9 mouse cellular contexts compared by ENCODE assay signal in genomic region chr14:122478574-122479011, GRCm38 (mm10). TPM values are rescaled to one million over a fixed set of nuclear protein-coding genes. Genes with fewer than 3 reads are reported as not detected.
A peak's percentile ranks its signal among the peaks of the same experiment; 100 is the strongest.
DNase-seq lines count a peak whose midpoint lies in the region; ATAC-seq and TF ChIP-seq lines count a peak whose summit lies in the region.
"Had no signal": no experiment of that assay in that cellular context is flagged by ENCODE, and none has a peak within 500 bp of the region (broad histone marks: within the 10 kb centered on the region; RNA-seq: fewer than 3 reads in every experiment).

No protein-coding gene starts in this region.

- no peak overlapping the region for H3K4me2 ChIP-seq in intestine, postnatal 0 days (replicated peaks; ENCODE audit: low read depth)
- H3K4me2 ChIP-seq in intestine, embryonic 16.5 days (ENCODE audit: low read depth, low read length), result no peak overlapping the region
- H3K4me2 ChIP-seq in hindbrain, embryonic 14.5 days (replicated peaks), result peak overlapping the region; percentile 55
- peak overlapping the region; percentile 73 for H3K4me2 ChIP-seq in neural tube, embryonic 12.5 days (replicated peaks)

- DNase-seq in embryo, embryonic 10 days (ENCODE audit: low spot score), result peak; percentile 62
- DNase-seq in hindbrain, embryonic 14.5 days (ENCODE audit: low spot score), result no peak
- DNase-seq in urinary bladder, adult 18-20 months (ENCODE audit: low spot score in 2 of 2), result no peak
- DNase-seq in left cerebral cortex, adult 9 months (ENCODE audit: low spot score in 2 of 2), result no peak
- no peak for DNase-seq in layer of hippocampus, adult 9-11 months
- DNase-seq: thymus, postnatal 25 days had no signal

- H3K36me3 ChIP-seq in intestine, postnatal 0 days (ENCODE audit: control insufficient read depth, insufficient read depth), result no peaks in the 10 kb centered on the region
- H3K36me3 ChIP-seq in intestine, embryonic 16.5 days (ENCODE audit: control insufficient read depth, insufficient read depth, low read length), result no peaks in the 10 kb centered on the region
- no peaks in the 10 kb centered on the region; the same call in 1 of the 2 replicates for H3K36me3 ChIP-seq in hindbrain, embryonic 14.5 days (replicated peaks; ENCODE audit: control insufficient read depth, insufficient read depth)
- no peaks in the 10 kb centered on the region for H3K36me3 ChIP-seq in neural tube, embryonic 12.5 days

- no peak for TF ChIP-seq CTCF in intestine, postnatal 0 days (IDR thresholded peaks at IDR 0.05; ENCODE audit: low read depth)

- H3K9ac ChIP-seq in intestine, postnatal 0 days (ENCODE audit: low read depth, low read length), result no peak overlapping the region
- H3K9ac ChIP-seq in intestine, embryonic 16.5 days (ENCODE audit: low read depth, low read length), result no peak overlapping the region
- H3K9ac ChIP-seq in hindbrain, embryonic 14.5 days, result peak overlapping the region; percentile 85
- H3K9ac ChIP-seq in neural tube, embryonic 12.5 days, result peak overlapping the region; percentile 92

- no peak overlapping the region for H3K27ac ChIP-seq in intestine, postnatal 0 days (ENCODE audit: low read depth, low read length)
- no peak overlapping the region for H3K27ac ChIP-seq in intestine, embryonic 16.5 days (ENCODE audit: low read length)
- H3K27ac ChIP-seq in hindbrain, embryonic 14.5 days, result peak overlapping the region; percentile 96
- peak overlapping the region; percentile 50; the same call in 1 of the 2 replicates for H3K27ac ChIP-seq in neural tube, embryonic 12.5 days

- no peaks in the 10 kb centered on the region for H3K9me3 ChIP-seq in intestine, postnatal 0 days (ENCODE audit: control insufficient read depth)
- H3K9me3 ChIP-seq in intestine, embryonic 16.5 days (ENCODE audit: control insufficient read depth, low read length), result no peaks in the 10 kb centered on the region
- H3K9me3 ChIP-seq in hindbrain, embryonic 14.5 days (ENCODE audit: control insufficient read depth, low read length), result no peaks in the 10 kb centered on the region
- H3K9me3 ChIP-seq in neural tube, embryonic 12.5 days, result no peaks in the 10 kb centered on the region

- no peak for ATAC-seq in intestine, postnatal 0 days
- ATAC-seq in intestine, embryonic 16.5 days, result no peak
- no peak for ATAC-seq in hindbrain, embryonic 14.5 days (ENCODE audit: low FRiP score)
- no peak for ATAC-seq in neural tube, embryonic 12.5 days (ENCODE audit: low FRiP score, low read depth)

- peaks cover 98% of the 10 kb centered on the region for H3K27me3 ChIP-seq in intestine, postnatal 0 days (replicated peaks; ENCODE audit: control insufficient read depth, insufficient read depth, low read length)
- H3K27me3 ChIP-seq in intestine, embryonic 16.5 days (replicated peaks; ENCODE audit: control insufficient read depth, insufficient read depth, low read length), result peaks cover 85% of the 10 kb centered on the region
- peaks cover 56% of the 10 kb centered on the region for H3K27me3 ChIP-seq in hindbrain, embryonic 14.5 days (ENCODE audit: control insufficient read depth, insufficient read depth, low read length)
- H3K27me3 ChIP-seq in neural tube, embryonic 12.5 days (replicated peaks), result peaks cover 56% of the 10 kb centered on the region

- peak overlapping the region; percentile 16 for H3K4me3 ChIP-seq in intestine, postnatal 0 days (ENCODE audit: low read depth, low read length)
- no peak overlapping the region for H3K4me3 ChIP-seq in intestine, embryonic 16.5 days (ENCODE audit: low read length)
- peak overlapping the region; percentile 51 for H3K4me3 ChIP-seq in hindbrain, embryonic 14.5 days (replicated peaks; ENCODE audit: low read length)
- H3K4me3 ChIP-seq in neural tube, embryonic 12.5 days, result peak overlapping the region; percentile 69

- no peaks in the 10 kb centered on the region for H3K4me1 ChIP-seq in intestine, postnatal 0 days (replicated peaks; ENCODE audit: control insufficient read depth, insufficient read depth, low read length)
- H3K4me1 ChIP-seq in intestine, embryonic 16.5 days (ENCODE audit: control insufficient read depth, insufficient read depth, low read length), result peaks cover 18% of the 10 kb centered on the region
- peaks cover 6% of the 10 kb centered on the region; the same call in 1 of the 2 replicates for H3K4me1 ChIP-seq in hindbrain, embryonic 14.5 days (replicated peaks; ENCODE audit: control insufficient read depth, insufficient read depth, low read length)
- H3K4me1 ChIP-seq in neural tube, embryonic 12.5 days, result peaks cover 35% of the 10 kb centered on the region

- WGBS in intestine, postnatal 0 days, result 0% methylated on average over 22 of the region's 22 CpGs
- WGBS in intestine, embryonic 16.5 days, result under 1% methylated on average over 22 of the region's 22 CpGs
- under 1% methylated on average over 22 of the region's 22 CpGs for WGBS in hindbrain, embryonic 14.5 days
- WGBS in neural tube, embryonic 12.5 days, result under 1% methylated on average over 22 of the region's 22 CpGs

RNA-seq across cellular contexts. Expression of gene Zic2, which starts 3.4 kb away (rescaled TPM):
- not detected in 2 replicates for polyA plus RNA-seq in intestine, postnatal 0 days (2015; fragmentation: Nextera tagmentation; extraction: Ambion mirVana)
- polyA plus RNA-seq in intestine, embryonic 16.5 days (2015; fragmentation: Nextera tagmentation; extraction: Ambion mirVana), result not detected in 2 replicates
- 10.6 and 11.4 TPM in 2 replicates for polyA plus RNA-seq in hindbrain, embryonic 14.5 days (2014; fragmentation: Nextera tagmentation; extraction: Ambion mirVana)
- polyA plus RNA-seq in neural tube, embryonic 12.5 days (2016; fragmentation: Nextera tagmentation; extraction: Ambion mirVana), result 11.6 and 13.4 TPM in 2 replicates

RNA-seq across cellular contexts. Expression of gene Gm10837, which starts 11.8 kb away (rescaled TPM):
- not detected in 2 replicates for polyA plus RNA-seq in intestine, postnatal 0 days (2015; fragmentation: Nextera tagmentation; extraction: Ambion mirVana)
- not detected in 2 replicates for polyA plus RNA-seq in intestine, embryonic 16.5 days (2015; fragmentation: Nextera tagmentation; extraction: Ambion mirVana)
- polyA plus RNA-seq in hindbrain, embryonic 14.5 days (2014; fragmentation: Nextera tagmentation; extraction: Ambion mirVana), result 0.31 and 0.95 TPM in 2 replicates
- polyA plus RNA-seq in neural tube, embryonic 12.5 days (2016; fragmentation: Nextera tagmentation; extraction: Ambion mirVana), result 0.57 and 0.68 TPM in 2 replicates

RNA-seq across cellular contexts. Expression of gene Zic5, which starts 13.1 kb away (rescaled TPM):
- not detected in 2 replicates for polyA plus RNA-seq in intestine, postnatal 0 days (2015; fragmentation: Nextera tagmentation; extraction: Ambion mirVana)
- polyA plus RNA-seq in intestine, embryonic 16.5 days (2015; fragmentation: Nextera tagmentation; extraction: Ambion mirVana), result not detected in 2 replicates
- 11.6 and 14.0 TPM in 2 replicates for polyA plus RNA-seq in hindbrain, embryonic 14.5 days (2014; fragmentation: Nextera tagmentation; extraction: Ambion mirVana)
- 11.3 and 14.3 TPM in 2 replicates for polyA plus RNA-seq in neural tube, embryonic 12.5 days (2016; fragmentation: Nextera tagmentation; extraction: Ambion mirVana)

RNA-seq across cellular contexts. Expression of gene Gm5089, which starts 27.7 kb away (rescaled TPM):
- polyA plus RNA-seq in intestine, postnatal 0 days (2015; fragmentation: Nextera tagmentation; extraction: Ambion mirVana), result not detected in 2 replicates
- polyA plus RNA-seq in intestine, embryonic 16.5 days (2015; fragmentation: Nextera tagmentation; extraction: Ambion mirVana), result not detected in 2 replicates
- polyA plus RNA-seq in hindbrain, embryonic 14.5 days (2014; fragmentation: Nextera tagmentation; extraction: Ambion mirVana), result 0.50 and 1.2 TPM in 2 replicates
- polyA plus RNA-seq in neural tube, embryonic 12.5 days (2016; fragmentation: Nextera tagmentation; extraction: Ambion mirVana), result 1.3 TPM in 2 replicates

RNA-seq across cellular contexts. Expression of gene Pcca, which starts 55.5 kb away (rescaled TPM):
- 5.9 and 7.7 TPM in 2 replicates for polyA plus RNA-seq in intestine, postnatal 0 days (2015; fragmentation: Nextera tagmentation; extraction: Ambion mirVana)
- polyA plus RNA-seq in intestine, embryonic 16.5 days (2015; fragmentation: Nextera tagmentation; extraction: Ambion mirVana), result 17.3 and 18.3 TPM in 2 replicates
- polyA plus RNA-seq in hindbrain, embryonic 14.5 days (2014; fragmentation: Nextera tagmentation; extraction: Ambion mirVana), result 27.2 and 34.6 TPM in 2 replicates
- 33.0 and 35.0 TPM in 2 replicates for polyA plus RNA-seq in neural tube, embryonic 12.5 days (2016; fragmentation: Nextera tagmentation; extraction: Ambion mirVana)

Comparison
In these comparisons a context has a peak if more than half of its experiments do, and no peak if none do; other contexts are left out.
1. H3K27ac ChIP-seq: peak in hindbrain, embryonic 14.5 days (single experiment) and neural tube, embryonic 12.5 days (single experiment); none in intestine, postnatal 0 days (single experiment) and intestine, embryonic 16.5 days (single experiment).
2. H3K4me2 ChIP-seq: peak in hindbrain, embryonic 14.5 days (single experiment) and neural tube, embryonic 12.5 days (single experiment); none in intestine, postnatal 0 days (single experiment) and intestine, embryonic 16.5 days (single experiment).
3. H3K9ac ChIP-seq: peak in hindbrain, embryonic 14.5 days (single experiment) and neural tube, embryonic 12.5 days (single experiment); none in intestine, postnatal 0 days (single experiment) and intestine, embryonic 16.5 days (single experiment).
4. RNA of gene Zic2, which starts 3.4 kb away (polyA plus RNA-seq): 11.6 to 13.4 TPM in neural tube, embryonic 12.5 days and 10.6 to 11.4 TPM in hindbrain, embryonic 14.5 days; not detected in intestine, postnatal 0 days and not detected in intestine, embryonic 16.5 days; every median in the first group is over 10 times any median in the second.
5. RNA of gene Zic5, which starts 13.1 kb away (polyA plus RNA-seq): 11.3 to 14.3 TPM in neural tube, embryonic 12.5 days and 11.6 to 14.0 TPM in hindbrain, embryonic 14.5 days; not detected in intestine, postnatal 0 days and not detected in intestine, embryonic 16.5 days; every median in the first group is over 10 times any median in the second.